Mouse (Mus musculus) kidney, postnatal 4 days (tissue): ENCODE measurements at regions not wholly inside any gene's neighbourhood (a gene's known extent, or its start where the extent isn't known, plus 50 kb on each side); places are given as distances from the start of the nearest gene placed in this dataset.

ENCODE experiments used
- DNase-seq, 2 experiments: peaks; one replicate each; pipeline ENCODE4 v3.0.0; 2021; ENCODE audit warnings: mixed read lengths in 2 of 2

DNA sequence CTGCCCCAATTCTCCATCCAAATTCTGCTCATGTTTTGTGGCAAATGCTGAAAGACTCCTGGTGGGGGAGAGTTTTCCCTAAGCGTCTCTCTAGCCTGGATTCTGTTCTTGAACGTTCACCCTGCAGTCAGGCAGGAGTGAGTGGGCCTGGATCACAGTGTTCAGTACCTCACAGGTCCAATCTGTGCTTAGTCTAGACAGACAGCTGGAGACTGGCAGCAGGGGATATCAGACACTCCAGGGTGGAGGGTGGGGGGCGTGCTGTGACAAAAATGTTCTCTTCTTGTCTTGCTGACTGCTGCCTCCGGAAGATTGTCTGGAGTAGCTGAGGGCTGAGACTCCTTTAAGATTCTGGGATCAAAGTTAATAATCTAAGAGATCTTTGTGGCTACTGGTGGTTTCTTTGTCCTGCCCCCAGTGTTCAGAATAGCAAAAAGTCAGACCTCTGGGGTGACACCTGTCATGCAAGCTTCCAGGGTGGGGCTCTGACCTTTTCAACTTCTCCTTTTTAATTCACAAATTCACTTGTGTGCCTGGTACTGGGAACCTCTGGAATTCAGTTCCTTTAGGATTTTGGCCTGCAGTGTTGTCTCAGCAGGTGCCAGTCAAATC, 319.0 kb upstream of the Trib2 start:
- DNase-seq = no peak

DNA sequence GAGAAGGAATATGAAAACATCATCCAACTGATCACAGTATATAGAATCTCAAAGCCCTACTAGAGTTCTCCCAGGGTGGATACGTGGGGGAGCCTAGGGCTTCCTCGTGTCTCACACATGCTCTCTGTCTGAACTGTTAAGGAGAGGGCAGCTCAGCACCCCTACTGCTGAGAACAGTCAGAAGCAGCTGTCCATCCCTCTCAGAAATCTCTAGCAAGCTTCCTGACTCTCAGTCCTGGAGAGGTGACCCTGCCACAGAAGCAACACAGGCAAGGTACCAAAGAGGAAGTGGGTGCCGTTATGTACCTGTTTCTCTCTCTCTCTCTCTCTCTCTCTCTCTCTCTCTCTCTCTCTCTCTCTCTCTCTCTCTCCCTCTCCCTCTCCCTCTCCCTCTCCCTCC, 317.7 kb upstream of the Trib2 start:
- DNase-seq = no peak

DNA sequence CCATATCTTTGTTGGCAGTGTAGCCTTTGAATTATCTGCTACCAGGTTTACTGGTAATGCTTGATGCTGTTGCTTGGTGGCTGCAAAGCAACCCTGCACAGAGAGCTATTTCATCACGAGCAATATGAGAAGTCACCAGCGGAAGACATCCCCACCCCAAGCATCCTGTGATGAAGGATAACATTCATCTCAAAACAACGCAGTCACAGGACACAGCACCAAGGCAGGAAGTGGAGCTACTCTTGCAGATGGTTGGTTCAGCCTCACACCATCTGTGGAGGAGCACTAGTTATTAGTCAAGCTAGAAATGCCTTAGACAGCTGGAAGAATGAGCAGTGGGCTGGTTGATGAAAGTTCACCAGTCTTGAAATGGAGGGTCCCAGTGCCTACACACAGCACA, 316.5 kb upstream of the Trib2 start:
- DNase-seq = peak in 1 of 2 experiments; percentile 5

DNA sequence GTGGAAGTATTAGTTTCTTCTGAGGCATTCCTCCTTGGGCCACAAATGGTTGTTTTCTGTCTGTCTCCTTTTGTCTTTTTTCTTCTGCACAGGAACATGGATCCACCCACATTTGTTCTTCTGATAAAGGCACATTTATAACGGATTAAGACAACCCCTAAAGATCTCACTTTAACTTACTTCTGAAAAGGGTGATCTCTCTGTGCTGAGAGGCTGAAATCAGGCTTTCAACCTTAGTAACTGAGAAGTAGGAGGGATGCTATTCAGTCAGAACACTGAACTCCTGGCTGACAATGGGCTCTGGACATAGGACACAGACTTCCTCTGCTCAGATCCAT, 315.0 kb upstream of the Trib2 start:
- DNase-seq = no peak

DNA sequence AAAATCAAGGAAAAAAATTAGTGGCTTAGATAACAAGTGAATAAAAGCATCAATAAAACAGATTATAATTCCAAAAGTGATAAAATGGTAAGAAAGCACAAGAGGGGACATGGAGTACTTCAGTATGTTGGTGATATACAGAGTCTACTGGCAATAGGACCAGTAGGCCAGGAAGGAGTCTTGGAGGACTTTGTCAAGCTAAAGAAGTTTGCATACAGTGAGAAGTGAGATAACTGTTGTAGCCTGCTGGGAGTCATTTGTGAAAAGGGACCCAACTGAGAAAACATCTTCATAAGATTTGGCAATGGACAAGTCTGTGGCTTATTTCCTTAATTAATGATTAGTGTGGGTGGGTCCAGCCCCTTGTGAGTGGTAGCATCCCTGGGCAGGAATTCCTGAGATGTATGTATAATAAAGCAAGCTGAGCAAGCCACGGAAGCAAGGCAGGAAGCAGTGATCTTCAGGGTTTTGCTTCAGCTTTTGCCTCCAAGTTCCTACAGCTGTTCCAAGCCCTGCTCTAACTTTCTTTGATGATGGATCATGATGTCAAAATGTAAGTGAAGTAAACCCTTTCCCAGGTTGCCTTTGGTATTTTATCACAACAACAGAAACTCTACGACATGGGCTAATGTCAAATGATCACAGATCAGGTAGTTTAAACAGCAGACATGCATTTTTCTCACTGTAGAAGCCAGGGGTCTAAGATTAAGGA, 314.5 kb upstream of the Trib2 start:
- no peak for DNase-seq

DNA sequence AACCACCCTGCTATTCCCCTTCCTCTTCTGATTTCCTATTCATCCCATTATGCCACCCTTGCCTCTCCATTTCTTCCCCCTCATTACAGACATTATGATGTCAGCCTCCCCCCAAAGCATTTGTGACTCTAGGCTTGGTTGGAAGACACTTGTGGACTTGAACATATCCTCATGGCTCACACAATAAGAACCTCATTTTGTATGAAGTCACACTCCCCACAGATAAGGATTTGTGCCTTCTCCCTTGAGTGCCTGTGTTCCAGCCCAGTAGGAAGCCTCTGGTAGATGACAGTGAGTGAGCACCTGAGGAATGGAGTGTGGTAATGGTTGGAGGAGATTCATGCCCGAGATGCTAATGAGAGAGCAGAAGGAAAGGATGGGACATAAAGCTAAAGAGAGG, 313.9 kb upstream of the Trib2 start:
- DNase-seq = no peak

DNA sequence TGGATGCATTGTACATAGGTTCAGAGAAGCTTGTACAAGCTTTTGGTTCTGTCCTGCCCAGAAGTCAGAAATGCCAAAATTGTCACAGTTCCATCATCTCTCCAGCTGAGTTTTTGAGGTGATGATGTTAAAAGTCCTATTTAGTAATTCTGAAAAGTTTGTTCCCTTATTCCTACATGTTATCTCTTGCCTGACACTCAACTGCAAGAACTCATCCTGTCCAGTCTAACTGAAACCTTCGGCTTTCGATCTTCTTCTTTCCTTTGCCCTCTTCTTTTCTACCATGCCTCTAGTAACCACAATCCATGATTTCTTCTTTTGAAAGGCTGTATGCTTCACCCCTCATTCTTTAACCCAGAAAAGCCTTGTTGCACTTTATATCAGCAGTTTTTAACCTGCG, 313.2 kb upstream of the Trib2 start:
- DNase-seq = no peak

DNA sequence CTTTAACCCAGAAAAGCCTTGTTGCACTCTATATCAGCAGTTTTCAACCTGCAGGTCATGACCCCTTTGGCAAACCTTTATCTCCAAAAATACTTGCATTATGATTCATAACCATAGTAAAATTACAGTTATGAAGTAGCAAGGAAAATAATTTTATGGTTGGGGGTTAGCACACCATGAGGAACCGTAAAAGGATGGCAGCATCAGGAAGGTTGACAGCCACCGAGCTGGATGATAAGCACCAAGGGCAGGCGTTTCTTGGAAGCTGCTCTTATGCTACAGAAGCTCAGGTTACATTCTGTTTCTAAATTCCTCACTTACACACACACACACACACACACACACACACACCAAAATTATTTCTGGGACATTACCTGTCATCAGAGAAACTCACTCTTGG, 312.5 kb upstream of the Trib2 start:
- DNase-seq = no peak

DNA sequence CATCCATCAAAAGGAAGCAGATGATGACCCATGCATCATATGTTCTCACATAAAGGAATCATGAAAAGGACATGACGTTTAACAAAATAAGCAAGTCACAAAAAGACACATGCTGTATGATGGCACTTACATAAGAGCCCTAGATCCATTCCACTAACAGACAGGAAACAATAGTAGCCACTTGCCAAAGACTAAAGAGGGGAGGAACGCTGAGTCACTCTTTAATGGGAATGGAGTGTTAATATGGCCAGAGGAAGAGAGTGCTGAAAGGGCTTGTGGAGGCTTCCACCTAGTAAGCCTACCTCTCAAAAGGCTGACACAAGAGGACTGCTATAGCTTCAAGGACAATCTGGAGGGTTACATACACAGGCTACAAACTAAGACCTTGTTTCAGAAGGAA, 308.2 kb upstream of the Trib2 start:
- DNase-seq = no peak

DNA sequence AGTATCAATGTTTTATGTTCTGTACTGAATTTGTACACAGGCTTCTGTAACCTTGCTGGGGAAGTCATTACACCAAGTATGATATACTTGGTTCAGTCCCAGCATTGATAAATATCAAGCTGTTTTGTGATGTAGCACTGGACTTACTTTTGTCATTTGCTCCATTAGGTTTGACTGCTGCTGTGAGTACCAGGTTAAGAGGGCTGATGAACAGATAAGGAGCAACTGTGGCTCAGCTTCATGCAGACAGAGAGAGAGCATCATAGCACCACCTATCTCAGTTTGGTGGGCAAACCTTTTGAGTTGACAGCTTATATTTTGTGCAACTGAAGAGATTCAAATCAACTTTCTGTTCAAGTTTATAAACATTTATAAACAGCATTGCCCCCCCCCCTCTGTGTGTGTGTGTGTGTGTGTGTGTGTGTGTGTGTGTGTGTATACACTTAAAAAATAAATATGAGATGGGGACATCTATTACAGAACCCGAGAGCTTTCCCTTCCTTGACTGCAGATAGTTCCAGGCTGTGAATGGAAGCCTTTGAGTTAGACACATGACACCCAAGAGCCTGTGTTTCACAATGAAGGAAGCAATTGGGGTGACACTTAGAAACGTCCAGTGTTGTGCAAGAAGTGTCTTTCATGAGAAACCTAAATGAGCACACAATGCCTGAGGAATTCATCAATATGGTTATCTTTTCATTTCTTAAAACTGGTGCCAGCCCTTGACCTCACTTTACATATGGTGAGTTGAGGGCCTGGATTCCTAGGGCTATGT, 305.8 kb upstream of the Trib2 start:
- DNase-seq = no peak

DNA sequence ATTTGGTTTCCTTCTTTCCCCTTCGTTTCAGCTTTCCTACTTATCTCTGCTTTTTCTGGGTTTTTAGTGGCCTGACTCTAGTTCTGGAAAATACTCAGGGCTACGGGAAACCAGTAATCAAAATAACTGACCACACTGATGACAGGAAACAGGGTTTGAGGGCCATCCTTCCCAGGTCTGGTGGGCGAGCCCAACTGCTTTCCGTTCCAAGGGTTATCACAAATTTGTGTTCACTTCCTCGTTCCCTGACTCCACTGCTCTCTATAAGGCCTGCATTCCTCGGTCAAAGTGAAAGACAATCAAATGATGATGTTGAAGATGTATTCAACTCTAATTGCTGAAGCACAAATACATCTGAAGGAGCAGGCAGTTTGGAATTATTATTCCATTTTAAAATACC, 305.1 kb upstream of the Trib2 start:
- DNase-seq = peak in 1 of 2 experiments; percentile 4

DNA sequence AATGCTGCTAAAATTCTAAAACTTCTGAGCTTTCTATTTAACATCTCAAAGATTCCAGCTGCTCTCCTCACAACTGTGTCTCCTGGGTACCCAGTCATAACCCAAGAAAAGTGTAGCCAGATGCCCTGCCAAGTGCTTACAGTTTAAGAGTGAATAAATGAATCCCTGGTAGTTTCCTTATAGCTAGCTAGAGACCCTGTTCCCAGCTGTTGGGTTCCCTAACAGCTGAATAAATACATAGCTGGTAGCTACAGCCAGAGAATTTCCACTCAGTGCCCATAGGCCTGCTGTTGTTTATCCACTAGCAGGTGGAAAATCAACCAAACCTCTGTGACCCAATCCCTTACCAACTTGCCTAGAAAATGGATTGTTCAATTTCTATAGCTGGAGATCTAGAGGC, 302.0 kb upstream of the Trib2 start:
- no peak for DNase-seq

DNA sequence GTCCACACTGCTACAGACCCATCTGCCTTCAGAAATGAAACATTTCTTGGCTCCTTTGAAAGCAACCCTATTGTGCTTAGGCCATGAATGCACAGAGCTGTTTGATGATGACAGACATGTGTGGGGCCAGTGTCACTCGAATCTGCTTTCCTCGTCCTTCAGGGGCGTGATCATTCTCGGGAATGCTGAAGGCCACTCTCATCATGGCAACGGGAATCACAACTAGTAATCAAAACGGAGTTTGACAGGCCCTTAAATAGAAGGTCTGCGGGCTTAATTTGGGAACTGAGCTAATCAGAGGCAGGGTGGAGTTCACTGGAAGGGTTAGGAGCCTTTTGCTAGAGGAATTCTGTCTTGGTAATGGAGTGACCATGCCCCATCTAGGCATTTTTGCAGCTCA, 290.2 kb upstream of the Trib2 start:
- DNase-seq = no peak

DNA sequence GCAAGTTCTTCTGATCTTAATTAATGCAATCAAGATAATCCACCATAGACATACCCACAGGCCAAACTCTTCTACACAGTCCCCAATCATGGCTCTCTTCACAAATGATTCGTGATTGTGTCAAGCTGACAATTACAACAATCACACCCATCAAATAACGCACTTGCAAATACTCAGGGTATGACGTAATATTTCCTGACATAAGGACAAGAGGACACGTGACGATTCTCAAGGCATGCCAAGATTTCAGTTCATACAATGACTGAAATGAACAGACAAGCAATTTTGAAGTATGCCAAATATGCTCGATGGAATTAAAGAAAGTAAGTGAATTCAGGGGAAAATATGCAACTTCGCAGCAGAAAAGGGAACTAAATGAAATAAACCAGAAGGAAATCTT, 282.1 kb upstream of the Trib2 start:
- DNase-seq = no peak

DNA sequence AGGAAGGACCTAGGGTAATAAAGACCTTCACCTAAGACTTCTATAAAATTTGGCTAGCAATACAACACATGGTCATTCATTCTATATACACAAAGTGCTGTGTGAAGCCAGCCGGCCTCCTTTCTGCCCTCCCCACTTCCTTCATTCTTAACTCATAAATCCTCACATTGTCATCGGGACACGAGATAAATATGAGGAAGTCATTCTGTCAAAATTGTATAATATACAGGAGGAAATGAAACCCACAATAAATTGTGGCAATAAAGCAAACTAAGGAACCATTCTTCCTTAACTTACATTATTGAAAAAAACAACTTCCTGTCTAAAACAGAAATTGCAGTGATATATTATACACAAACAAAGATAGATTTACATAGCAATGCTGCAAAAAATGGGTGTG, 275.9 kb upstream of the Trib2 start:
- peak in 1 of 2 experiments; percentile 10 for DNase-seq

DNA sequence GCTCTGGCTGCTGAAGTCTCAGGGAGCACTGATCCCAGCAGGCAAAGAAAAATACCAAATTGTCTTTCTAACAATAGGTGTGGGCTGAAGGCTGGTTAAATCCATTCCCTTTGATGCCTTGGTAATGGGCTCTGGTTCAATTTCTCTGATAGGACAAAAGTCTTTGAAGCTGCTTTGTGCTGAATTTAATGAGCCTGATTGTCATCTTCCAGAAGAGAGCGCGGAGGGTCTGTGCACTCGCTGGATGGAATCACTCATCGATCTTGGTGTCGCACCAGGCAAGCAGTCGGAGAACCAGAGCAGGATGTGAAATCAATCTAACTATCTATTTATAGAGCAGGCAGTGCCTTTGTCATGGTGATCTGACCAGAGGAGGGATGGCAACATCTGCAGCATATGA, 274.6 kb upstream of the Trib2 start:
- DNase-seq = no peak

DNA sequence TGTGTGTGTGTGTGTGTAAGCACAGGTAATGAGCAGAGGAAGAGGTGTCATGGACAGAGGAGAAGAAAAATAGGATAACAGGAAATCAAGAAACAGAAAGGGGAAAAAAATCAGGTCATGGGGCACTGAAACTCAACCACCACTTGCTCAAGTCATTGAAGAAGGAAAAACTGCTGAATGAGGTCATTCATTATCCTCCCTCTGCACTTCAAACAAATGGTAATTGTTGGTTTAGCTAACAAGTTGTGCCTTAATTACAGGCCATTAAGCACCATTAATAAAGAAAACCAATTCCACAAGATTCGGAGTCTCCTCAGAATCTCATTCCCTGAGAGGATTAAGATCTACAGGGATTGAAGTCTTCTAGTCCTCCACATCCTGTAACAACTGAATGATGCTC, 266.5 kb upstream of the Trib2 start:
- DNase-seq = no peak

DNA sequence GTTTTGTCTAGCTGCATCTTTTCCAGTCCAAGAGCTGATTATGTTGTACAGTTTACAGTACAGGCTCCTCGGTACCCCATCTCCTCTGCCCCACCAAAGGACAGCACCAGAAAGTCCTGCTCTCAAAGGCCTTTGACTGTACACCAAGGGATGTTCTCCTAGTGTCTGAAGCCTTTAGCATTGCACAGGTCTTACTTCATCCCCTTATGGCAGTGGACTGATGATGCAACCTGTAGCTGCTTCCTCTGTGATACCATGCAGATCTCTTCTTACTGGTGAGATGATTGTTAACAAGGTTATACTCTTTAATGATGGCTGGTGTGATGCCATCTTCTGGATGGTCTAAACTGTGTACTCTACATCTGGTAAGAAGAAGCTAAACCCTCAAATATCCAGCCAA, 260.5 kb upstream of the Trib2 start:
- no peak for DNase-seq

DNA sequence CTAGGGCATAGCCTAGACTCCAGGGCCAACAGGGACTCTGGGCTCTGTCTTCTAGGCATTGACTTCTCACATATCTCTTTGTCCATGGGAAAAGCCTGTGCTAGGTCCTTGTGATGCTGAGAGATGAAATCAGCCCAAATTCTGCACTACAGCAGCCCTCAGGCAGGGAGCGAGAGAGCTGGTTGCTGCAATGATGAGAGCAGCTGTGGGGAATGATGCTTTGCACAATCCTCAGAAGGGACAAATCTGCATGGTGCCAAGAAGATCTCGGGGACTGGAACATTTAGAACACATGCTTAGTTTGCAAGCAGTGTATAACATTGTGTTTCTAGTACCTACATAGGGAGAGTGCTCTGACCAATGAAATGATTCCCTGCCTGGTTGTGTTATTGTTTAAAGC, 259.2 kb upstream of the Trib2 start:
- DNase-seq = no peak

DNA sequence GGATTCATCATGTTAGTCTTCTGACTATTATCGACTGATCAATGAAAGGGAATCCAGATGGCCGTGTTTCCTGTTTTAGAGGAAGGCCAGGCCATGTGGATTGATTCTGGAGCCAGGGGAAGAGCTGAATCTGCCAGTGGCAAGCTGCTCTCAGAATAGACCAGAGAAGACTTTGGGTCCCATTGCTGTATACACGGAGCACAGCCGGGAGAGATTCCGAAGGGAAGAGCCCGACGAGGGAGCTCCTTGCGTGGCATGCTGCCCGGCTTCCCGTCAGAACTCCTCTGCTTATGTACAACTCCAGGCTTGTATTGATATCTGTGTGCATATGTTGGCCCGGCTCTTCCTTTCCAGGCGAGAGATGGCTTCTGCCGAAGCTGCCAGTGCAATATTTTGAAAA, 252.2 kb upstream of the Trib2 start:
- no peak for DNase-seq

DNA sequence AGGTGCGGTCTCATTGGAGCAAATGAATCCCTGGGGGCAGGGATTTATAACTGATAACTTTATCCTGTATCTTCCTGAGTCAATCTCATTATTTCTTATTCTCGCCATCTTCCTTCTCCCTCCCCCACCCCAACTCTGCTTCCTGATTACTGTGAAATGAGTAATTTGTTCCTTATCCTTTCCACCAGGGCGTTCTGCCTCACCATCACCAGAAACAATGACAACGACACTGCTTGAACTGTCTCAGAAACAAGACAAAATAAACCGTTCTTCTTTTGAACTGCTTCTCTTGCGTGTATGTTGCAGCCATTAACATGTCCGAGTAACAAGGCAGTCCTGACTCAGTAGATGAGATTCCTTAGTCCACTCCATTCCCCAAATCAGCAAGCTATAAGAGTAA, 246.0 kb upstream of the Trib2 start:
- no peak for DNase-seq

DNA sequence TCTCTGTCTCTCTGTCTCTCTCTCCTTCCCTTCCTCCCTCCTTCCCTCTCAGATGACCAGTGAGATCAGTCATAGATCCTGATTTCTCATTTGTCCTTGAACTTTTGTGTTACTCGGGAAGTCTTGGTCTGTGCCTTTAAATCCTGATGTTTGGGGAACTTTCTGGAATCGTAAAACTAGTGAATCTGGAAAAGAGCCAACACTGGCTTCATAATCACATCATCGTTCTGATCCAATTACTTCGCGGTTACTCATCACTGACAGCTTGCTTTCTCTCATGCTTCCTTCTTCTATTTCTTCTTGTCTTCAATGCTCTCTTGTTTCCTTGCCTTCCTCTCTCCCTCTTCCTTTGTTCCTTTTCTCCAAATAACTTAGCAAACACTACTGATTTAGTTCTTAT, 243.7 kb upstream of the Trib2 start:
- DNase-seq = no peak

DNA sequence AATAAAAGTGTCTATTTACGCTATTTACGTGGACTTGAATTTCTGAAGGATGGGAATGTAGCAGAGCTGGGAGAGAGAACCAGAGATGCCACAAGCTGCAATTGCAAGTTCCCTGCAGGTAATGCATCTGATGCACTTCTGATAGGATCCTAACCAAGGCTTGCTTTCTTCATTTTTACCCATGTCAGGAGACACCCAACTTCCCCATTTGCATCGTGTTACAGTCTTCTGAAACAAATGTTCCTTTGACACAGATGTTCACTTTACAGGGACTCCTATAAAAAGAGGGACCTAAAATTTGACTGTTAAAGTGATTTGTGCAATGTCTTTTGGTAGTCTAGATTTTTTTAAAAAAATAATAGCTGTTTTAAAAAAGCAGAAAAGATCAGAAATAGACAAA, 241.5 kb upstream of the Trib2 start:
- DNase-seq = no peak

DNA sequence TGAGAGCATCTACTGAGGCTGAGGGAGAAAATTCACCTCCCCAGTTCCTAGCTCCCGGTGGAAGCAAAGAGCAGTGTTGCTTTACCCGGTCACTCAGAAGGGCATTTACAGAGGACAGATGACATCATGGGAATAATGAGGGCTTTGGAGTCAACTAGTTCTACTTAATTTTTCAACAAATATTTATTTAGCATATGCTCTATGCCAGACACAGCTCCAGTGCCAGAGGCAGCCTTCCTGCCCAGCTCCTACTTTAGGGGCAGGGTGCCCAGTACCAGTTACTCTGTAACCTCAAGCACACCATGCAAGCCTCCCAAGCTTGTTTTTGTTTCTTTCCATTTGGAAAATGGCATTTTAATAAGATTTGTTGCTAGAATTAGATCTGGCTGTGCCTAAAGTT, 240.1 kb upstream of the Trib2 start:
- no peak for DNase-seq

DNA sequence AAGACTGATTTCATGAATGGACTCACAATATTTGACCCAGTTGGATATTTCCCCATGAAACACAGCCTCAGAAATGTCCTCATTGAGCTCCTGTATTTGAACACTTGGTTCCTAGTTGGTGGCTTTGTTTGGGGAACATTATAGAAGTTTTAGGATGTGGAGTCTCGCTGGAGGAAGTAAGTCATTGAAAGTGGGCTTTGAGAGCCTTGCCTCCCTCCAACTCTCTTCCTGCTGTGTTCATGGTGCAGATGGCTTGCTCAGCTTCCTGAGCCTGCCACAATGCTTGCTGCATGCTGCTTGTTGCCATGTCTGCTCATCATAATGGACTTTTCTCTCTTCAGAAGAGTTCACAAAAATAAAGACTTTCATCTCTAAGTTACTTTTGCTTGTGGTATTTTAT, 239.5 kb upstream of the Trib2 start:
- DNase-seq = no peak
